Mouse (Mus musculus) hindlimb bud, embryonic 11.5 days (tissue): ENCODE measurements at regions not wholly inside any gene's neighbourhood (a gene's known extent, or its start where the extent isn't known, plus 50 kb on each side); places are given as distances from the start of the nearest gene placed in this dataset.

Experiments used
- DNase-seq: peaks from one replicate; pipeline ENCODE4 v3.0.0-alpha.2; 2012; ENCODE audit warnings: low read depth, low spot score; ENCODE audit errors: extremely low spot score

DNA sequence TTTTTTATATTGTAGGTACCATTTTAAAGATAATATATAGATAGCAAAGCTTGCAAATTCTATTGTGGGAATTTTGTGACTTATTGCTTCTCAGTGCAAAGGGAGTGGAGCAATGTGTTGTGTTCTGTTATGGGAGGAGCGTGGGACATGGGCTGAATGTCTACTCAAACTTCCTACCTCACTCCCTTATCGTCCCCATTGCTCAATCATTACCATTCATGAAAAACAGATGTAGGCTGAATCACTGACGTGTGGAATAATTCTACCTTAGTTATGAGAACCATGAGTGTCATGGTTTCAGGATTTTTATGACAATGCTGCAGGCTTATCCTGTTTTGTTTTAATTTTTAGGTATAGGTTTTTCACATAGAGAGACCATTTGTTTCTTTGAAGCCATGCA lies 119.0 kb upstream of the Ednra start:
- no peak for DNase-seq

DNA sequence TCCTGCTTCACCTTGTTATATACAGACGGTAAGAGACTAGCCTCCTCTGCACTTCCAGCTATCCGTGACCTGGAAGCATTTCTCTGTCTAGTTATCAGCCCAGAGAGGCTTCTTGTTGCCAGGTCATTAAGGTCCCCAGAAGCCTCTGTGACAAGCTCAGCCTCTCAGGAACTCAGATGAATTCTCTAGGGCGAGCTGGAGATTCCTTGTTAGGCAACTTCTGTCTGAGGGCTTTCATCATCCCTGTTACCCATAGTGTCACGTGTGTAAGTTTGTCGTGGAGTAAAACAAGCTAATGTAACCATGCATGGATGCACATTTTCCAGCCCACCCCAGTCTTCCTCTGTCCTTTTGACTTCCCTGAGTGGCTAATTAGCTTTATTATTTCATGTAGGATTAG lies 126.3 kb upstream of the Ednra start:
- no peak for DNase-seq

DNA sequence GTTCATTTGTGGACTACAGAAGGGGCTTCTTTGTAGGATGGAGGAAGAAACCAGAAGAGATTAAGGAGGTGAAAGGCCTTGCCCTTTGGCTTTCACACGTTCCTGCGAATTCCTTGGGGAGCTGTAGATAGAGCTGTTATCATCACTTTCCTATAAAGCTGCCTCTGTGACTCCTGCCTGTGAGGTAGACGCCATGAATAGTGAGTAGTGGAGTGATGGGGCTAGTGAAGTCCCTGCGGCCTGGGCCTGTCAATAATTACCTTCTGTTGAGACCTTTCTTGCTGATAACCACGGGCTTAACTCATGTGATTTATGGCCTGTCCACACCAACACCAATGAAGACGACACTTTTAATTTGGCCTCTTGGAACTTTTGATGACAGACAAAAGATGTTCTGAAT lies 146.0 kb upstream of the Ednra start:
- no peak for DNase-seq

DNA sequence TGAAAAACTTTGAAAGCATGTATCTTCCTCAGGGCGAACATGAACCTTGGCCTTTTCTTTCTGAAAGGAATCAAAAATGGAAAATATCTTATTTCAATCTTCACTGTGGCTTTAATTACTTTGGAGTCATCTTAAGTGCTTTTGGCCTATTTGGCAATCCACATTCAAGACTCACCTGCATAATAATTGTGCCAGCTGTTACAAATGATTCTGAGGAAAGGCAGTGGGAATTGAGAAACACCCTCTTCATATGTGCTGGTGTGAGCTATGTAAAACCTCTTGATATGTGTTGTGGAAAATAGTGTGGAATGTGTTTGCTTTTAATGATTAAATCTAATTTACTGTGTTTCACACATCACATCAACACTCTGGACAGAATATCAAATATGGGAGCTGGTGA lies 148.5 kb upstream of the Ednra start:
- no peak for DNase-seq

DNA sequence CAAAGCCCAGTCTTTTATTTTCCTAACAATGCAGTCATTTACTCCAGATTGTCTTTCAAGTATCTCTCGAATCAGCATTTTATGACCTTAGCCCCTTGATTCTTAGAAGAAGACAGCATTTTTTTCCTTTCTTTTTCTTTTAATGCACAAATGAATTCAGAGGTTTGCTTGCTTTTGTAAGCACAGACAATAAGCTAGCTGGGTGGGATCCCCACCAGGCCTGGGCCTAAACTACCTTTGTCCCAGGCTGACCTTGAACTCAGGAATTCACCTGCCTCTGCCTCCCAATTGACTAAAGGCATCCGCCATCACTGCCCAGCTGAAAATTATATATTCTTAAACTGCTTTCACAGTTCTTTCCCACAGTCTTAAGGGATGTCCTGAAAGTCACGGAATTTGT lies 195.5 kb upstream of the Ednra start:
- DNase-seq = no peak

DNA sequence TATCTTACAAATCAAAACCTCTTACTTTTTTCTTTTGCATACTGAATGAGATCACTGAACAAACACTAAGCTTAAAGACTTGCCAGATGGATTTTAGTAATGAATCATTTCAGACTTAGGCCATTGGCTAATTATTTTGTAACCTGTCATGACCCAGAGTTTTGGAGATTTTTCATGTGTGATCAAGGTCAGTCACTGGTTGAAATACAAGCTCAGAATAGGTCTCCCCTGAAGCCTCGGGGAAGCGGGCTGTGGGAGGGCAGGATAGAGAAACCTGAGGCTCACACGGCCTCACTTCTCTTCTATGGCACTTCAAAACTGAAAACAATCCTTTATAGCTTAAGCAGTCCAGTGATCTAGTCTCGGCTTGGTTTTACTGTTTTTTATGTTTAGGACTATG lies 197.6 kb upstream of the Ednra start:
- DNase-seq = no peak

DNA sequence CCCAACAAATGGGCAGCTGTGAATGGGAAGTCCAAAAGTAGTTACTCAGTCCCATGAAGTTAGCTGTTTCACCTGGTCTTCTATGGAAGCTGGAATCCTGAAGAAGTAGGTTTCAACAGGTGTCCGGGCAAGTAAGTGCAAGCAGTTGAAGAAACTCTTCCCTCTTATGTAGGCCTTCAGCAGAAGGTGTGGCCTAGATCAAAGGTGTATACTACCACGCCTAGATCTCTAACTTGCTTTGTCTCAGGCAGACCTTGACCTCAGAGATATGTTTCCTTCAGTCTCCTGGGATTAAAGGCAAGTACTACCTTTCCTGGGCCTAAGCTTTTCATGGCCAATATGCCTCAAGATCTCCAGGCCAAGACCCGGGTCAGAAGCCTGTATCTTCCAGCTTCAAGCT lies 223.4 kb upstream of the Ednra start:
- no peak for DNase-seq

DNA sequence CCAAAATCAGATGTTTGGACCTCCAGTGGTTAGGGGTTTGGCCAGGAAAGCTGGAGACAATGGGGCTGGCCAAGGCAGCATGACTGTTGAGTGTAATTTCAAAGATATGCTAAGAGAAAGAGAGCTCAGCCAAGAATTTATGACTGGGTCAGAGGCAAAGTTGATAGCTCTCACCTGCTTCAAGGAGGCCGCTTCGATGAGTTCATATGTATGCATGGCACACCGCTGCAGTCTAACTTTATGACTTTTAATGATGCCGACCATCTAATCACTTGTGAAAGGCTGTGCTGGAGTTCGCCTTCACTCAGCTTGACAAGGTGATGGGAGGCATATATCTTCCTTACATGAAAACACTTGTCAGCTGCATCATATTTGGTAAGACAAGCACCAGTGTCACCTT lies 225.4 kb upstream of the Ednra start:
- no peak for DNase-seq

DNA sequence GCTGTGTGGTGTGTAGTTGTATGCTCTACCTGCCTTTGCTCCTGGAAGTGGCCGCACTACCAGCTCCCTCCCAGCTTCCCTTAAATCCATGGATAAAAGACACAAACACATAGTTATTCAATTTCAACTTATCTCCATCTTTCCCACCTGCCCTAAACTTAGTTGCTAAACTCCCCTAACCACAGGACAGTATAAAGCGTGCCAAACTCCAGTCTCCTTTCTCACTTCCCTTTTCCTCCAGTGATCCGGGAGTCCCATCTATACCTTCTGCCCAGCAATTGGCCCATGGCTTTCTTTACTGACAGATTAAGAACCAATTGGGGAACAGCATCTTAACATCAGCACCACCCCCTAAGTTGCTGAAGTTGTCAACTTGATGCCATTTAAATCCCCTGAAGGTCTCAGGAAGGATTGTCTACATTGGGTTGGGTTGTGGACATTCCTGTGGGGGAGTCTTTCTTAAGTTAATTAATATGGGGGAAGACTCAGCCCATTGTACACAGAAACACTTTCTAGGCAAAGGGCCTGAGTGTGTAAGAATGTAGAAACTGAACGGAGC lies 234.6 kb upstream of the Ednra start:
- no peak for DNase-seq

DNA sequence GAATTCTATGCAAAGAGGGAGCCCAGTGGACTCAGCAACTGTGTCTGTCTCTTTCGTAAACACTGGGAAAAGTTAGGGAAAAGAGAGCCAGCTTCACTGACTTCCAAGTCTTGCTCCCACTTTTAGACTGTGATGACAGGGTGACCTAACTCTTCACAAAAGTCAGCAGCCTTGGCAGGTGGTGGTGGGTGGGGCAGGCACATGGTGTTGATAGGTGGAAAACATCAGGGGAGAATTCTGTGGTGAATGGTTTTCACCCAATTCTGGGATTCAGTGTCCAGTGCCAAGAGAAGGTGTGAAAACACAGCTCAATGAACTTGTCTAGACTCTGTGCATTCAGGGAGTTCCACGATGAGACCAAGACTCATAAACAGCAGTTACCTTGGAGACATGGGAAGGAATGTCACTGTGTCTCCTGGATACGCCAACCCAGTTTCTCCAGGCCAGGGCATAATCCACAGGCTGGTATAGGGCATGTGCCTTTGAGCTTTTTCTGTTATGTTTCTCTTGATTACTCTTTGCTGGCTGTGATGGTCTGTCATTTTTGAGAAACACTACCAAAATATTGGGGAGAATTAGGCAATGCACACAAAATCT lies 238.9 kb upstream of the Ednra start:
- DNase-seq = no peak

DNA sequence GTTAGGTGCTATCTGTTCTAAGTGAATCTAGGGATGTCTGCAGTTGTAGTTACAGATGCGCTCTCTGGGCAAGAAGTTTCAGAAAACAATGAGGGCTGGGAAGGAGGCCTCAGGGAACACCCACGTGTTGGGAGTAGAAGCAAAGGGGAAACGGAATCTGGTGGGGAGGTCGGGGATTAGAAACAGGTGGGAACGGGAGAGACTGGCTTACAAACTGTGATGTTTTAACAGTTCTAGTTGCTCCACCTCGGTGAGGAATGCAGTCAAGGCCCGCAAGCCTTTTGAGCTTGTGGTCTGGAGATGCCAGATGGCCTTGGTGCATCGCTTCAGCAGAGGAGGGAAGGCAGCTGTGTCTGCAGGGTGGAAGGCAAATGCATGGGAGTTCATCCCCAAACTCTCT lies 242.7 kb upstream of the Ttc29 start:
- no peak for DNase-seq

DNA sequence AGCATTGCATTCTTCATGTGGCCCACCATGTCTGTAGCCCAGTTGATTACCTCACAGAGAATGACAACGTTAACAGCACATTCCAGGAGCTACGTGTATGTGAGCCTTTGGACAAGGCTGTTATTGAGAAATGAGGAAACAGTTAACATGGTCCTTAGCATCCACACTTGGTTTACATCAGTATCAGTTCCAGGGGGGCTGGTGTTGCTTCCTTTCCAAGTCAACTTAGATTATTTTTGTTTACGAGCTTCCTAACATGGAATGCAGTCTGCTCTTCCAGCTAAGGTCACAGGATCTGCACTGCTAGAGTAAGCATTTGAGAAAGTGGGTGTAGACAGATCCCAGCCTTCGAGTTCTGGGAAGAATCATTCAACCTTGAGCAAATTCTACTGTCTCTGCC lies 239.4 kb upstream of the Ttc29 start:
- no peak for DNase-seq

DNA sequence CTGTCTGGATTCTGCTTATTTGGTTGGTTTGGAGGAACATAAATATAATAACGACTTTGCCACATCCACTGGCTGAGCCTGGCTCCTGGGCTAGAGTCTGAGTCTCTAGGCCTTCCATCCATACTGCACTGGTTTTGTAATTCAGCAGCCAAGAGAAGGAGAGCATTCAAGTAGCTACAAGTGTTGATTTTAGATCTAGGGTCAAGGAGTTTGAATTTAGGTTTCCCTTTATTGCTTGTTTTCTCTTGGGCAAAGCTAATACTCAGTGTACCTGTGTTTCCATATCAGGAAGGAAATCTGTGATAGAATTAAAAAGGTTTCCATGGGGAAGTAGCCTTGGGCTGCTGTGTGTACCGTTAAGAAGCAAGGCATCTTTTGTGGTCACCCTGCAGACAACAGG lies 234.0 kb upstream of the Ttc29 start:
- DNase-seq = no peak

DNA sequence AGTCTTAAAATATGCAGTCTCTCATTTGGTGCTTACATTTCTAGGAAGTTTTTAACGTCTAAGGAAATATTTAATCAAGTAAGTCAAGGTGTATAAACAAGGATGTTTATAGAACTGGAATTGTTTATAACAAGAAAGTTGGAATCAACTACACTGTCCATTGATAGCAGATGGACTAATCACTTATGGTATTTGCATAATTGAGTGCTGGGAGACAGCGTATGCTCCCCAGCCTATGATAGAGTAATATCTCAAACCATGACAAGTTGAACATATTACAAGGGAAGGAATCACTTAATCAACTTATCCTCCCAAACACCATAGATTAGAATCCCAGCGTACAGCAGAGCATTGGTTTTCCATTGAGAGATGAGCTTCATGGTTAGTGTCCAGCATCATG lies 232.4 kb upstream of the Ttc29 start:
- no peak for DNase-seq

DNA sequence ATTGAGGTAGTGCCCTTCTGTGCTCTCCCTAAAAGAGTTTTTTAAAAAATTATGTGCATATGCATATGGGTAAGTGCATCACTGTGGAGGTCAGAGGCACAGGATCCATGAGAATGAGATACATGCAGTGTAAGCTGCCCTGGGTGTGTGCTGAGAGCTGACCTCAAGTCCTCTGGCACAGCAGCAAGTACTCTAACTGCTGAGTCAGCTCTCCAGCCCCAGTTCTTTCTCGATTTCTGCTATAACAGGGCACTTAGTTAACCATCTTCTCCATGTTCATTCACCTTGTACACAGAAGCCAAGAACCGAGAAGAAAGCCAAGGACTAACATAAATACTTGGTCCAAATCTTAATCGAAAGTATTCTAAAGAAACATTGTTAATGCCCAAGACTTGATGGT lies 231.1 kb upstream of the Ttc29 start:
- no peak for DNase-seq

DNA sequence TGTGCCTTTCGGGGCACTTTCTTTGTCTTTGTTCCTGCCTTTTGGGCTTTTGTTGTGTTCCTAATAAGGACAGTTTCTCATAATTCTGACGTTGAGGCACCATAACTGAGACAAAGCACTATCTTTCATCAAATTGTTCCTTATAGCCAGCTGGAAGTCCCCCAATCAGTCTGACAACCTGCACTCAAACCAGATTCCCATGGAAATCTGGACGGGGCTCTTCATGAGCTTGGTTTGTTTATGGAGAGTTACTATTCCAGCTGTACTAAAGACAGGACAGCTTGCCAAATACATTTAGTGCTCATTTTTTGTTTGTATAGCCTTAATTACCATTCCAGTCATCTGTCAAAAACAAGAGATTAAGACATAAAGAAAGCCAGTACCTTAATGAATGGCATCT lies 229.6 kb upstream of the Ttc29 start:
- DNase-seq = no peak

DNA sequence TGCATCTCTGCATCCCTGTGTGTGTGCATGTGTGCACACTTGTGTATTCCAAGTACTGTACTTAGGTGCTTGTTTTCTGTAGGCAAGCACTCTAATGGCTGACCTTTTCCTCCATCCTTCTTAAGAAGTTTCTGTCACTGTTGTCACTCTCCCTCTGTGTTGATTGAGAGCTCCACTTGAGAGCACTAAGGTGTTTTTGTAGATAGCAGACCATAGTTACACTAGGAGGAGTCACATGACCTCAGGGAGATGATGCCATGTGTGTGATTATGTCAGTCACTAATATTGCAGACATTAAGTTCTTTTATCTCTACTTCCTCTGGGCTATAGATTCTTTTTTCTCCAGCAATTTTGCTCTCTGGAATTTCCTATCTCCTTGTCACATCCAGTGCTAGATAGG lies 225.9 kb upstream of the Ttc29 start:
- DNase-seq = no peak

DNA sequence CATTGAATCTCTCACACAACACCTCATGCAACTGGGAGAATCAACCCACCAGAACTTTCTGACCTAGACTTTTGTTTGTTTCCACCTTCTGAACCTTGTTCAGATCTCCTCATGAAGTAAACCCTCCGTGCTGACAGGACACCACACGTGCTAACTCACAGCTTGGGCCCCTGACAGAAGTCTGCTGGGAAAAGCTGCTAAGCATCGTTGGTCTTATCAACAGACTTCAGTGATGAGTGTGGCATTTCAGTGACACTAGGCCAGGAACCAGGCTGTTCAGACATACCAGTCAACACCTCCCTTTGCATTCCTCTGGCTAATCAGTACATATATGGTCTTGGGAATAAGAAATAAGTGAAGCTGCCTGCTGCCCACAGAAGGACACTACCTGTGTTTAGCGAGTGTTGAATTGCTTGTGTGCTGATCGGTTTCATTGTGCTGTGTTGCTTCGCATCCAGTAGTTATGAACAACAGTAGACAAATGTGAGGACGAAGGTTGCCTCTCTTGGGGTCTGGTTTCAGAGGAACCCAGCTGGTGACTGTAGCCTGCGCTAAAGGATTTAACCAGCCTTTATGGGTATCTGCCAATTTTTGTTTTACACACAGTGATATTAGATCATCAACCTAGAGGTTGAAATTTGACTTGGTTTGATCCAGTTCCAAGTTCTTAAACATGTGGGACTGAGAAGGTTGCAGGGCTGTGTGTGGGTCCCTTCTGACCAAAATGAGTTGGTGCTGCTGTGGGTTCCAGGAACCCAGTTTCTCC lies 224.6 kb upstream of the Ttc29 start:
- DNase-seq = no peak

DNA sequence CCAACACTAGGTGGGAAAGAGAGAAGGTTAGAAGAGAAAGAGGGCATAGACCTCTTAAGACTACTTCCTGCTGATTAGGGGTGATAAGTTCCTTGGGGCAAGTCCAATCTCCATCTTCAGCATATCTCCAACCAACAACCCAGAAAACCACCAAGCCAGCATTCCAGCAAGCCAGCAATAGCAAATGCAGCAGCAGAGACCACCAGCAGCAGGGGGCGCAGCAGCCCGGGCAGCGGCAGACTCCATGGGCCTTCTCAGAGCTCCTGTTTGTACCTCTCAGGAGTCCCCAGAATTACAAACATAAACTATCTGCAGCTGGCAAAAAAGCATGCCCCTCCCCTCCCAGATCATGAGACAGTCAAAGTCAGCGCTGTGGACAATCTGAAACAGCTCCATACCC lies 222.0 kb upstream of the Ttc29 start:
- no peak for DNase-seq

DNA sequence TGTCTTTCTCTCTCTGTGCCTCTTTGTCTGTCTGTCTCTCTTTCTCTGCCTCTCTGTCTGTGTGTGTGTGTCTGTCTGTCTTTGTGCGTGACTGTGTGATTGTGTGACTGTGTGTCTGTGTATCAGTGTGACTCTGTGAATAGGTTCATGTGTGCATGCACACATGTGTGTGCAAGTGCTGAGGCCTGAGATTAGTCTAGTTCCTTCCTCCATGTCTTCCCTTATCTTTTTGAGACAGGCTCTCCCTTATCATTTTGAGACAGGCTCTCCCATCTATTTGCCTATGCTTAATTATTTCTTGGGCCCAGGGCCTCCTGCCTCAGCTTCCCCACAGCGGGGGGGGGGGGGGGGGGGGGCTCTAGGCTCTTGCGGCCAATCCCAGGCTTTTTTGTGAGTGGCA lies 212.8 kb upstream of the Ttc29 start:
- no peak for DNase-seq

DNA sequence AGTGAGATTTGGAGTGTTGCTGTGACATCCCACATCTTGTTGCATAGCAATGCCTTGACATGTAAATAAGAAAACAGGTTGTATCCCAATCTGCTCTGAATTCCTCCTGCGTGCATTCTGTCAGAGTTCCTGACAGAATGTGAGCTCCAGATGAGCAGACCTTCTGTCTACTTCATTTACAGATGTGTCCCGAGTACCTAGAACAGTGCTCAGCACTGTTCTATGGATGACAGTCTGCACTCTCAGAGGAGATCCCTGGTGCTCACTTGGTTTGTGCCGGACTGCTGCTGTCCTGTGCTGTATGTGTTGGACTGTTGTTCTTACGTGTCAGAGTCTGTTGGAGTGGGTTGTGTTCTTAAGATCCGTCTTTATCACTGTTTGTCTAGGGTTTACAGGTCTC lies 211.4 kb upstream of the Ttc29 start:
- DNase-seq = no peak

DNA sequence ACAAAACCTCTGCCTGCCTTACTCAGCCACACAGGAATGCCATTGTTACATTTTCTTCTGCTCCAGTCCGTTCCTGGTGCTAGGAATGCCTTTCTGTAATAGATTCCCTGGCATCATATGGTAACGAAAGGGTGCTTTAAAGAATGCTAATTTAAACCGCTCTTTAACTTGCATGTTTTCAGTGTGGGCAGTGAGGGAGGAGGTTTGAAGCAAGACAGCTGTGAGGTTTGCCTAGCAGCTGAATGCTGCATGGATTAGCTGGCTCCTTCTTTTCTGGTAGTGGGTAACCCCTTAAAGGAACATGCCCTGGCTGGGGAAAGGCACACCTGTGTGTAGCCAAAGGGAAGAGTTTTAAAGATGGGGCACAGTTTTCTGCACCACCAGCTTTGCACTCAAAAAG lies 211.0 kb upstream of the Ttc29 start:
- no peak for DNase-seq
